Mouse (Mus musculus): ENCODE results near the gene Psmd2.

Psmd2 gene

GRCm38 (mm10) chr16:20651076-20651946 is at the start of gene Psmd2:
Gene Psmd2 (plus strand): TSS chr16:20651652.
- peak; percentile 97 to 98 for DNase-seq

DNA sequence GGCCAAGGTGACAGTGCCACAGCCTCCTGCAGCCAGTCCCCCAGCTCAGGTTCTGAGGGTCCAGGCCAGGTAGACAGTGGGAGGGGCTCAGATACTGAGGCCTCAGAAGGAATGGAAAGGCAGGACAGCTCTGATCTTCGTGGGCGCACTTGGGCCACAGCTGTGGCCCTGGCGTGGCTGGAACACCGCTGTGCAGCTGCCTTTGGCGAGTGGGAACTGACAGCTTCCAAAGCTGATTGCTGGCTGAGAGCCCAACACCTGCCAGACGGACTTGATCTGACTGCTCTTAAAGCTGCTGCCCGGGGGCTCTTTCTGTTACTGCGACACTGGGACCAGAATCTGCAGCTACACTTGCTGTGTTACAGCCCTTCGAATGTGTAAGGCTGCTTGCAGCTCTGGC is 46.7 kb upstream of the Psmd2 start:
- DNase-seq: no peak

- DNase-seq: peak; percentile 58 to 82
Observed at GRCm38 (mm10) chr16:20610501-20611356, 40.7 kb upstream of the Psmd2 start.

DNA sequence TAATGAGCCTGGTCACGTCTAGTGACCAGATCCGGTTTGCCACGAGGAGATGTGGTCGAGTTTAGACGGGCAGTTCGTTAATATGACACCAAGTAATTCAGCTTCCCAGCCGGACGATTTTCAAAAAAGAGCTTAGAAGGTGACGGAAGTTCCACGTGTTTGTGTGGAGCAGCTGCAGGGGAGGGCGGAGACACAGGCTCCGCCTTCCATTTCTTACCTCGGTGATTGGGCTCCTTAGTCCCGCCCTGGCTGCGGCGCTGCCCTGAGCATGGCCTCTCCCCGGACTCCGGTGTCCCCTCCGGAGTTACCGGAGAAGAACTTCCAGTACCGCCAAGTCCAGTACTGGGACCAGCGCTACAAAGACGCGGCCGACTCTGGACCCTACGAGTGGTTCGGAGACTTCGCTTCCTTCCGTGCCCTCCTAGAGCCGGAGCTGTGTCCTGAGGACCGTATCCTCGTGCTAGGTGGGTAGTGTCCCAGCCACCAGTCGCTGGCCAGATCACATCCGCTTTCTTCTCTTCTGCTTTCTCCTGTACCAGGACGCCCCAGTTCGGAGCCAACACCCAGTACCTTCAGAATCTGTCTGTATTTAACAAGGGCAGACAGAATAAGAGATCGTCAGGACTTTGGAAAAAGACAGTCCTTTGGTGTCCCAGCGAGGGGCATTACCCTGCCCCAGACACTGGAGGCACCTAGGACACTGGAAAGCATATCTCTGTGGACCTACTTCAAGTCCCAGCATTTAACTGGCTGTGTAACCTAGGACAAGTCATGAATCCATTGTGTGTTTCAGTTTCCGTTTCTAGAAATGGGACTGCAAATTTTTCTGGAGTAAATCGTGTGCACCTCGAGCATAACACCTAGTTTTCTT is 39.9 kb upstream of the Psmd2 start, which contains the start of the genes Eef1akmt4, Gm49333 and Alg3:
Gene Eef1akmt4 (plus strand): TSS at position 237 of the 871 bp plus-strand sequence.
Gene Gm49333 (plus strand): TSS at position 254 of the 871 bp plus-strand sequence.
Gene Alg3 (minus strand): TSS at position 379 of the 871 bp plus-strand sequence.
- peak; percentile 78 to 86 for DNase-seq

DNA sequence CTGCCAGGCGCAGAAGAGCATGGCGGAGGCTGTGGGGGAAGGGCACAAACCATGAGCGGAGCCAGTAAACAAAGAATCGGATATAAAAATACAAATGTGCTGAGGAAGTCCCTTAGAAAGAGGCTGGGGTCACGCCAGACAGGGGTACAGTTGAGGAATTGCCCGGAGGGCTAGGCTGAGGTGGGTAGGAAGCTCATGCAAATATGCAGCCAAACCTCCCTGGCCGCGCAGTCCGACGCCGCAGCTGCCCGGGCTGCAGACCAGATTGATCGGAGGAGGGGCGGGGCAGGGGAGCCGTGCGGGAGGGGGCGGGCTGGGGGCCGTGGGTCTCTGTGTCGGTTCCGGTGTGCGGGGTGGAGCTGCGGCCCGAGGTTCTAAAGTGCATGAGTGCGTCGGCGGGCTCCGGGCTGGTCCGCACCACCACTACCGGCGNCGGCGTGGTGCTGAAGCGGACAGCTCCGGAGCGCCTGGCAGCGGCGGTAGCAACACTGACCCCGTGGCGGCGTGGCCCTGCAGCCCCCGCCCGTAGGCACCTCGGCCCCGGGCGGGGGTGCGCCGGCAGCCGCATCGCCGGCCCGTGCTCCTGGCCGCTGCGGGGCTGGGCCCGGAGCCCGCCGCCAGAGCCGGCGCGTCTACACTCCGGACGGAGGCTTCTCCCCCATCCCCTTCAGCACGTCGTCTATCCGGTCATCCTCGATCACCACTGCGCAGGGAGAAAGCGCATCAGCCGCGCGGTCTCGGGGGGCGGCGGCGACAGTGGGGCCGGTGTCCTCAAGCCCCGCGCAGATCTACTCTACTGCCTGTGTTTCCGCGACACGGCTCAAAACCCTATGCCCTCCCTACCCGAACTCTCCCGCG is 31.7 kb upstream of the Psmd2 start:
- peak in 1 of 2 experiments; percentile 51 for DNase-seq

DNA sequence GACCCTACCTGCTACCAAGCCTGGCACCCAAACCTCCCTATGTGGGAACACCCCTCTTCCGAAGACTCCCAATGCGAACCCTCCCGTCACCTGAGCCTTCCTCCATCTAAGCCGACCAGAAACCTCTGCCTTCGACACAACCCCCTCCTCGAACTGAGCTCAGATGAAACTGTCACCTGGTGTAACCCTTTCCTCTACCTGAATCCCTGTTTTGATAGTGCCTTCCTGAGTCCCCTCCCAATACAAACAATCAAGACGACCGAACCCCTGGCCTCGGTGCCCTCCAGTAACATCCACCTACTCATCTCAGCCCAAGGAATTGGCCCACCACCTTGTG is 31.1 kb upstream of the Psmd2 start:
- peak in 1 of 2 experiments; percentile 28 for DNase-seq

GRCm38 (mm10) chr16:20620751-20621190 is 30.7 kb upstream of the Psmd2 start:
- DNase-seq: no peak

- DNase-seq: peak; percentile 86 to 87
Observed at GRCm38 (mm10) chr16:20621191-20621990, 30.1 kb upstream of the Psmd2 start, which contains the start of gene Camk2n2. Gene Camk2n2 (minus strand): TSS chr16:20621287.

DNA sequence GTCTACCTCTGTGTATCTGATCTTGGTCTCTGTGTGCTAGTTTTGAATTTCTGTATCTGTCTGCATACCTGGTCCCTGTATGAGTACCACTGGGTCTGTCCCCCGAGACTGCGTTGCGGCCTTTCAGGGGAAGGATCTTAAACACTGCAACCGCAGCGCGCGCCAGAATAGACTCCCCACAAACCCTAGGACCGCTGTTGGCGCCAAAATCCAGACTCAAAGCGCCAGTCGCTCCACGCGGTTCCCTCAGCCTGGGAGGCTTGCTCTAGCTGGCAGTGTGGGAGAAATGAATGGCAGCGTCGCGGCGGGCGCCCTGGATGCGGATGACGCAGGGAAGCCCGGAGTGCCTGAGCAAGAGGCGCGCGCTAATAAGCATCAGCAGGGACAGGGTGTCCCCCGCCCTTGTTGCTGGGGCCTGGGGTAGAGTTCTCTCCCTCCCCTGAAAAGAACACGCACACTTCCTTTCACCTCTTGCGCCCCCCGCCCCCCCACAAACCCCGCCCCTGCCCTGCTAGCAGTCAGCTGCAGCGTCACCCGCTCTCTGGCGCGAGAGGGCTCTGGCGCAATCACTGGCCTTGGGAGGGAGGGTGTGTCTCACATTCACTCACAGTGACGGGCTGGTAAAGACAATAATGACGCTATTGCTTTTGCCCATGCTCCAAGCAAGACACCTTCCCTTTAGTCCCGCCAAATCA is 29.3 kb upstream of the Psmd2 start:
- peak; percentile 79 to 87 for DNase-seq

GRCm38 (mm10) chr16:20623211-20623610 is 28.2 kb upstream of the Psmd2 start:
- DNase-seq: no peak

GRCm38 (mm10) chr16:20628871-20629391 is 22.5 kb upstream of the Psmd2 start:
- no peak for DNase-seq

DNA sequence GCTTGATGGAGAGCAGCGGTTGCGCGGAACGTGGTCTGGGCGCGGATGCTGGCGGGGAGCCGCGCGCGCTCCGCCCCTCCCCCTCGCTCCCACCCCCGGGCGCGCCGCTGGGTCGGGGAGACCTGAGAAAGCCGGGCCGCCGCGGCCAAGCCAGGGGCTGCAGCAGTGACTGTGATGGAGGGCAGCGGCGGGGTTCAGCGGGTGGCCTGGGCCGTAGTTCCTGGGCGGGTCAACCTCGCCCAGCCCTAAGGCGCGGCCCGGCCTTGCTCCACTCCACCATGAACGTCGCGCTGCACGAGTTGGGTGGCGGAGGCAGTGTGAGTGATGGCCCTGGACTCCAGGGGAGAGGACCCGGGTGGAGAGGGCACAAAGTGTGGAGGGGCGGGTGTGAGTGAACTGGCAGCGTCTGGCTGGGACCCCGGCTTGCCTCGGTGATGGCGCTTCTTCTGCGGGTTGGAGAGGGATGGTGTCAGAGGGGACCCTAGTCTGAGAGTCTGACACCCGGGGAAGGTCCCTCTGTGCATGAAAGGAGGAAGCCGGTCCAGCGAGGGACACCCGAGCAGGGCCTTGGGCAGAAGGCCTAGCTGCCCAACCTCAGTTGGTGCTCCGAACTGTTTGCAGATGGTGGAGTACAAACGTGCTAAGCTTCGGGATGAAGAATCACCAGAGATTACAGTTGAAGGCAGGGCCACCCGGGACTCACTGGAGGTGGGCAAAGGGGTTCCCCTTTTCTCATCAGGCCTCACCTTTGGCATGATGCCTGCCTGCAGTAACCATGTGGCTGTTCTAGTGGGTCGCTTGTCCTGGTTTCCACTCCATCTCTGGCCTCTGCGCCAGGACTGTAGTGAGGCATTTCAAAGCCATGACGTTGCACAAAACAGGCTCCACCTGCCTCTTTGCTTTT is 21.5 kb upstream of the Psmd2 start, which contains the start of gene Ece2:
Gene Ece2 (plus strand): TSS at position 98 of the 904 bp plus-strand sequence.
- DNase-seq: peak; percentile 59 to 76

- no peak for DNase-seq
Observed at GRCm38 (mm10) chr16:20637410-20637809, 14.0 kb upstream of the Psmd2 start.

DNA sequence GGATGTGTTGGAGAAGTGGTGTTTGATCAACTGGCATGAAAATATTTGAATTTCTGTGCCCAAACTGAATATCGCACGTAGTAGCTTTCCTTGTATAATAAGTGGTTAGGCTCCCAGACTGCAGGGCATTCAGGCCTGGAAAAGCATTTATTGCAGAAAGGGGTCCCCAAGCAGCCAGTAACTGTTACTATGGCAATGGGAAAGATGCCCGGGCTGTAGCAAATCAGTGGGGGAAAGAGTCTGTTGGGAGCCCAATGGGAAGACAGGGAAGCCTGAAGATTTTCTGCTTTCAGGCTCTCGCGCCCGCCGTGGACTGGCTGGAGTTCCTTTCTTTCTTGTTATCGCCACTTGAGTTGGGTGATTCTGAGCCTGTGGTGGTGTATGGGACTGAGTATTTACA is 13.1 kb upstream of the Psmd2 start:
- DNase-seq: no peak

- DNase-seq: peak; percentile 80 to 83
Observed at GRCm38 (mm10) chr16:20642161-20642560, 9.3 kb upstream of the Psmd2 start.

DNA sequence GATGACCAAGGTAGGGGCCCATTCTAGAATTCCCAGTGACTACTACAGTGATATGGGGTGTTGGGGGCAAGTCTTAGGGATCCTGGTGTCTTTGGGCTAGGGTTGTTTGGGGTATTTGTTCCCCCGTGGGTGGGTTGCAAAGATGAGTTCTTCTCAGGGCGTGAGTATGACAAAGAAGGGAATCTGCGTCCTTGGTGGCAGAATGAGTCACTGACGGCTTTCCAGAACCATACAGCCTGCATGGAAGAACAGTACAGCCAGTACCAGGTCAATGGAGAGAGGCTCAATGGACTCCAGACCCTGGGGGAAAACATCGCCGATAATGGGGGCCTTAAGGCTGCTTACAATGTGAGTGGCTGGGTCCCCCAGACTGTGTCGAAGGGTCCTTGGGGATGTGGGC is 7.5 kb upstream of the Psmd2 start:
- DNase-seq: no peak

- no peak for DNase-seq
Observed at GRCm38 (mm10) chr16:20651947-20652310, 477 bp downstream of the Psmd2 start.

- no peak for DNase-seq
Observed at GRCm38 (mm10) chr16:20653315-20653714, 1.9 kb downstream of the Psmd2 start.

Data from cerebellum, adult 18-20 months (tissue).